Mouse (Mus musculus) hindlimb bud, embryonic 11.5 days (tissue): Measurements from ENCODE around the gene Sipa1l2.
A peak's percentile ranks its signal among the peaks of the same experiment; 100 is the strongest.

Experiments used
- DNase-seq: peaks from one replicate; pipeline ENCODE4 v3.0.0-alpha.2; 2012; ENCODE audit warnings: low read depth, low spot score; ENCODE audit errors: extremely low spot score

Sipa1l2 gene

DNA sequence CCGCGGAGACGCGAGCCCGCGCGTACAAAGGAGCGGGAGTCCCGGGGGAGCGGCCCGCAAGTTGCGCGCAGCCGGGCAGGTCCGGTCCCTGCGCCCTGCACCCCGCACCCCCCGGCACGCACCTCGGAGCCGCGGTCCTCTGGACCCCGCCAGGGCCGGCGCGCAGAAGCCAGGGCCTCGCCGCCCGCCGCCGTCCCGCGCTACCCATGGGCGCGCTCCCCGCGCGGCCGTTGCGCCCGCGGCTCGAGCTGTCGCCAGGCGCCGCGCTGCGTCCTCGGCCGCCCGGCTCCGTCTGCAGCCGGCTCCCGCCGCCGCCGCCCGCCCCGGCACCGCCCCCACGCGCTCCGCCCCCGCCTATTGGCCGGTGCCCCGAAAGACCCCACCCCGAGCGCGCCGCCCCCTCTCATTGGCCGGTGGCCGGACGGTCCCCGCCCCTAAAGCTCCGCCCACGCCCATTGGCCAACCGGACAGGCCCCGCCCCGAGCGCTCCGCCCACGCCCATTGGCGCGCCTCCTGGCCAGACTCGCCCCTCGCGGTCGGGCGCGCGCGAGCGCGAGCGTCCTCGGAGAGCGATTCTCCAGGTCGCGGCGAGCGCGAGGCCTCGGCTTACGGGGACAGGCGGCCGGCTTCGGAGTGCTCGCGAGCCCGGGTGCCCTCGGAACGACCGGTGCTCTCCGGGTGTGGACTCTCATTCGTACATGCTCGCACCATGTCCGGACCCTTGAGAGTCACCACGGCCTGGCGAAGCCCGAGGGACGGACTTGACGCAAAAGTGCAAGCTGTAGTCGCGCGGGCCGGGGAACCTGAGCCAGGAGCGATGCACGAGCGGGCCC is at the start of gene Sipa1l2:
Sipa1l2 (minus strand) TSS at position 276 of the 833 bp plus-strand sequence.
- peak; percentile 69 for DNase-seq

DNA sequence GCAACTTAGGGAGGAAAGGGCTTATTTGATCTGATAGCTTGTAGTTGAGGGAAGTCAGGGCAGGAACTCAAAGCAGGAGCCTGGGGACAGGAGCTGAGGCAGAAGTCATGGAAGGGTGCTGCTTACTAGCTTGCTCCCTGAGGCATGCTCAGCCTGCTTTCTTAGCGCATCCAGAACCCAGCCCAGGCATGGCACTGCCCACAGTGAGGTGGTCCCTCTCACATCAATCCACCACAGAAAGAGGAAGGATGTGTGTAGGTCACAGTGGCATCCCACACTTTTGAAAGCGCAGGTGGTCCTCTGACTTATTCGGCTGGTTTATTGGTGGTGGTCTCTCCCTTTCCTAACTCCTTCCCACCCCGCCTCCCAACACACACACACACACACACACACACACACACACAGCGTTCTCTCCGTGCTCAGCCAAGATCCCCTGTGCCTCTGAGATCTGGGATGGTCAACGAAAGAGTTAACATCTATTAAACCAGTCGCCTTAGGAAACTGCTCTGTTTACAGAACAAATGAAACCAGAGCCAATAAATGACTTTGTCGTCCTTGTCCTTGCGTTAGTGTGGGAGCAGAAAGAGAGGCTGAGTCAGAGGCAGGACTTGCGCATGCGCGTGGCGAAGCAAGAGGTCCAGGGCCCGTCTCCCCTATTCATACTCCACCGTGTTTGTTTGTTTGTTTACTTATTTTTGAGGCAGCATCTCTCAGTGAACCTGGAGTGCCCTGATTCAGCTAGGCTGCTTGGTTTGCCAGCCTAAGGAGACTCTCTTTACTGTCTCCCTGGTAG is 49.1 kb upstream of the Sipa1l2 start:
- no peak for DNase-seq

DNA sequence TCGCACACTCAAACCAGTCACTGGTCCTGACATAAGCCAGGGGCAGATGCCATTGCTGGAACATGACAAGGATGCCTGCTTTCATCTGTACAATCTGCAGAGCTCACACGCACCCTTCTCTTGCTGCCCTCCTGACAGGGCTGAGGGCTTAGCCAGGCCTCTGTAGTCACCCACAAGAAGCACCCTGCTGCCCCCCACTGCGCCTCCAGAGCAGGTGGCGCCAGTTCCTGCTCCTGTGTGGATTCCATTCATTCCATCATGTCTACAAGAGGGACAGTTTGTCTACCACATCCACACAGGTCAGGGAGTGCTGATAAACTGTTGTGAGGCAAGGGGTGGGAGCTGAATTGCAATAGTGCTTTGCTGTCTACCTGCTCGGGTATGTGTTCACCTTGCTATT is 47.3 kb upstream of the Sipa1l2 start:
- no peak for DNase-seq

DNA sequence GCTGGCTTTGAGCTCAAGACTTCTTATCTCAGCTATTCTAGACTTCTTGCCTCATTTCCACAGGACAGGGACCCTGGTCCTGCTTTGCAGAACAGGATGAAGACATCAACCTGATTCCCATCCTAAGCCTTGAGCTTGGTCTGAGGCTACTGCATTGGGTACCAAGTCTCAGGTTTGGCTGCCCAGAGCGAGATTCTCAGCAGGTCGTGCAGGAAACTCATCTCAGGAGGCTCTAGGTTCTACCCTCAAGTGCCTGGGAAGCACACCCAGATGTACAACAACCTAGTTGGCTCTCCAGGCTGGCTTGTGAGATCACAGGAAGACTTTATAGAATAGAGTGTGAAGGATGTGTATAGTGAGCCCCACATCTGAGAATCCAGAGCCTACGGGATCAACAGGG is 46.4 kb upstream of the Sipa1l2 start:
- DNase-seq: no peak

DNA sequence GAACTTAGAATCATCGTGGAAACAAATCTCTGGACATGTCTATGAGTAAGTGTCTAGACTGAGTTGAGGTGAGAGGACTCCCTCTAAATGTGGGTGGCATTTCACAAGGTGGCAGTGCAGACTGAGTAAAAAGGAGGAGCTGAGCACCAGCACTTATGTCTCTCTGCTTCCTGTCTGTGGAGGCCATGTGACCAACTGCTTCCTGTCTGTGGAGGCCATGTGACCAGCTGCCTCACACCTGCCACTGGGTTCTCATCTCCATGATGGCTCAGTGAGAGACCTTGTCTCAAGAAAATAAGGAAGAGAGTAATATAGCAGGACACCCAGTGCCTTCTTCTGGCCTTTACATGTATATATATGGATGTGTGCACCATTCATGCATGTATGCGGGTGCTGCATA is 43.9 kb upstream of the Sipa1l2 start:
- DNase-seq: no peak

DNA sequence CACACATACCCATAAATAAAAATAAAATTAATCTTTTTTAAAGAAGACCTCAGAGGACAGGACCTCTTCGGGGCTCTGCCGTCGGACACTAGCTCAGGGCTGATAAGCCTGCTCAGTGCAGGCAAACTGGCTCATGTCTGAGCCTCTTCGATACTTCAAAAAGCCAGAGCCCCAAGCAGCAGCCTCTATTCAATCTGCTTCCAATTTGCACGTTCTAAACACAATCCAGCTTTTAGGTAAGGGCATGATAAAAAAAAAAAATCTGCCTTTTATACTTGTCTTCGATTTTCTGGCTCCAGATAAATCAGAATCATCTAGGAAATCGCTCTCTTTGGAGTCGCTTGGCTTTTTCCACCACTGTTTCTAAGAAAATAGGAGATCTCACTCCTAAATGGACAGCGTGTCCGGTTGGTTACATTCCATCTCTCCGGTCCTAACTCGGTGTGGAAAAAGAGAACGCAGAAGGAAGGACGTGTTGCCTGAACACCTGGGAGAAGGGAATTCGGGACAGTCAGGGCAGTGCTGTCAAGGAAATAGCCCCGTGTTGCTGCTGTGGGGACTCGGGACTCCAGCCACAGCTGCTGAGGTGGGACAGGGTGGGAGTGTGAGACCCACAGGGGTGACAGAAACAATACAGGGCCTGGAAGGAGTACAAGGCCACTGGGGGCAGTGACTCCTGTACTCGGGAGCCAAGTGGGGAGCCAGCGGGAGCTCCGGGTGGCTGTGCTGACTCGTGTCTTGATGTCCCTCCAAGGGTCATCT is 42.4 kb upstream of the Sipa1l2 start:
- DNase-seq: no peak

DNA sequence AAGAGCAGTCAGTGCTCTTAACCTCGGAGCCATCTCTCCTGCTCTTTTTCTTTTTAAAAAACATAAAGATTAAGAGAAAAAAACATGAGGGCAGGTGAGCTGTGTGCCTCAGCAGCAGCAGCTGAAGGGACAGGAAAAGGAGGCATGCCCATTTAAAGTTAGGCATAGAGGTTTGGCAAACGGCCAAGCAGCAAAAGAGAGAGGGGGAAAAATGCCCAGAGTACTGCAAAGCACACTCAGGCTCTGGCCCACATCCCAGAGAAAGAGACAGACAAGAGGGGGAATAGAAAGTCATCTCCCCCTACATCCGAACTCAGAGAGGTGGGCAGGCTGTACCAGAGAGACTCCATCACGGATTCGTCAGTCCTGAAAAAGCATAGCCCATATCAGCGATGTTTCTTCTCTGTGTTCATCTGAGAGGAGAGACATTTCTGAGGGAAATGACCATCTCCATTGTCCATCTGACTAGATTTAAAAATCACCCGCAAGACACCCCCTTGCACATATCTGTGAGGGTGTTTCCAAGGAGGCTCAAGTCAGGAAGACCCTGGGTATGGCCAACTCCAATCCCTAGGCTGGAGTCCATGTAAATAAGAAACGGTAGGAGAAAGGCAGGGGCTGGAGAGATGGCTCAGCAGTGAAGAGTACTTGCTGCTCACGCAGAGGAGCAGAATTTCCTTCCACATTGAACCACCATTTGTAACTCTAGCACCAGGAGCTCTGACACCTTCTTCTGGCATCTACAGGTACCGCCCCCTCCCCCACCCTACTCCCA is 41.6 kb upstream of the Sipa1l2 start:
- no peak for DNase-seq

DNA sequence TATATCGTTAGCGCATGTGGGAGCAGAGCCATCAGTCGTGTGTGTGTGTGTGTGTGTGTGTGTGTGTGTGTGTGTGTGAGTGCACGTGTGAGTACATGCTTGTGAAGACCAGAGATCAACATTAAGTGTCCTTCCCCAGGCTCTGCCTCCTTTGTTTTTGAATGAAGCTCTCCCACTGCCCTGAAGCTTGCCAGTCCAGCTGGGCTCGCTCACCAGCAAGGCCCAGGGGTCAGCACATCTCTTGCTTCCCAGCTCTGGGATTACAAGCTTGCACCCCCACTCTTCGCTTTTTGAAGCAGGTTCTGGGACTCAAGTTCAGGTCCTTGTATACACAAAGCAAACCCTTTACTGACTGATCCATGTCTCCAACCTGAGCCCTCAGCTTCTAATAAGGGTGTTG is 40.1 kb upstream of the Sipa1l2 start:
- no peak for DNase-seq

DNA sequence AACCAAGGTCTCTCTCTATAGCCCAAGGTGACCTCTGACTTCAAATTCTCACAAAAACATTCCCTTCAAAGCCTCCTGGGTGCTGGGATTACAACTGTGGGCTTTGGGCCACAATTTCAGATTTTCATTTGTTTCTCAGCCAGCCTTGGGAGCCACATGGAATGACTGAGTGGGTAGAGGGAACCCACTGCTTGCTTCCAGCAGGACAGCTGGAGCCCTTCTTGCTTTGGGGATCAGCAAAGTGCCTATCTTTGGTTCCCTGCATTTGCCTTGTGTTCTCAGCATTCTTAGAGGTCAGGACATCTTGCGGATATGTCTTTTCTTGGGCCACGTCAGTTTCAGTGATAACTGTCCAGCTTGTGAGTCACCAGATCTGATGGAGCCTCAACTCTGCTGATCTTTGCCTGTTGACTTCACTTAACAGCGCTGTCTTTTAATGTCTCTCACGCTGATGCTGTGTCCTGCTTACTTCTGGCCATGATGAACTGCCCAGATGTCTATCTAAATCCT is 38.2 kb upstream of the Sipa1l2 start:
- DNase-seq: no peak

DNA sequence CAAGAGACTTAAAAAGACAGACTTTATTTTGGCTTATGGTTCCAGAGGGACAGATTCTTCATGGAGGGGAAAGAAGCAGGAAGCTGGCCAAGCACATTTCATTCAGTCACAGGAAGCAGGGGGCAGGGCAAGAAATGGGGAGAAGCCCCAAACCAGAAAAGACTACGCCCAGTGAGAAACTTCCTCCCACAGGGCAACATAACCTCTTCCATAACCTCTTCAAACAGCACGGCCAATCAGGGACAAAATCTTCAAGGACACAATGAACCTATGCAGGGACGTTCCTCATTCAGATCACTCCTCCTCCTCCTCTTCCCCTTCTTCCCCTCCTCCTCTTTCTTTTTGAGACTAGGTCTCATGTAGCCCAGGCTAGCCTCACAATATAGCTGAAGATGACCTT is 37.3 kb upstream of the Sipa1l2 start:
- DNase-seq: no peak

DNA sequence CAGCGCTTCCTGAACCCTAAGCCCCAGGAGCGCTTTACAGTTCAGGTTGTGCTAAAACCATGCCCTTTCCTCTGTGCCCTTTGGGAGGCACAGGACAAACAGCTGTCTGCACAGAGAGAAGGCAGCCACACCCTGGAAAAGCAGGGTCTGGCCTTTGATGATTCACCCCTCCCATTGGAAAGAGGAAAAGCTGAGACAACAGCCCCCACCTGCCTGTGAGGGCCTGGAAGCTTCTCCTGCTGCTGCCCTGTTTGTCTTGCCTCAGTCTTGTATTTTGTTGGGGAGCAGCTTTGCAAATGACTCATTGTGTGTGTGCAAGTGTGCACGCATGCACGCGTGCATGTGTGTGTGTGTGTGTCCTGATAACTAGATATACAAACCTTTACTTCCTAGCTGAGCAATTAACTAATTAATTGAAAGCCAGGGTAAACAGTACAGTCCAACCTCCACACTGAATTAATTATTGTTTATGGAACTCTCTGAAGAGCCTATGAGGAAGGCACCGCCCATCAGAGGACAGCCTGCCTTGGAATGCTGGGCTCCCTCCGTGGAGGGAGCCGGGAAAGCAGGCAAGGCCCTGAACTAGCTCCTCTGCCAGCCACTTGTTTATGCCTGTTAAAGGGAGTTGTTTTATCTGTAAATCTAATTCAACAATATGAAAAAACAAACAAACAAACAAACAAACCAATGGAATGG is 35.4 kb upstream of the Sipa1l2 start:
- DNase-seq: no peak

DNA sequence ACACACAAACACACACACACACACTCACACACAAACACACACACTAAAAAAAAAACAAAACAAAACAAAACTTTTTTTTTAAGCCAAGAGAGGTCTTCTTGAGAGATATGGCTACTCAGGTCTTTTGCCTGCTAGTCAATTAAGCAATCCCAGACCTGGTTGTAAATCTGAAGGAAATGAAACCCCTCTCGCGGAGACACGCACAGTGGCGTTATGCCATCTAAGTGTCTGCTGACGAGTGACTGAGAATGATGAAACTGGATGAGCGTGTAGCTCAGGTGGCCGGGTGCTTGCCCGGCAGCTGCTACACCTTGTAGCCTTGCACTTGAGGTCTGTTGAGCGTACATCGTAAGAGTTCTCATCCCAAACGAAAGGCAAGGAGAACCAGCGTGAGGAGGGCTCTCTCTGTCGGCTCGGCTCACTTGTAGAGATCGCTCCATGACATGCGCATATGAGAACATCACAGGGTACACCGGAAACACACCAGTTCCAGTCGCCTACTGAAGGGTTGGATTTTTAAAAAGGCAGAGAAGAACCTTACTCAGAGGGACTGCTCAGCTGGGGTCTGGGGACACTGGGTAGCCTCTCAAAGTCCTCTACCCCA is 34.7 kb upstream of the Sipa1l2 start:
- DNase-seq: no peak

DNA sequence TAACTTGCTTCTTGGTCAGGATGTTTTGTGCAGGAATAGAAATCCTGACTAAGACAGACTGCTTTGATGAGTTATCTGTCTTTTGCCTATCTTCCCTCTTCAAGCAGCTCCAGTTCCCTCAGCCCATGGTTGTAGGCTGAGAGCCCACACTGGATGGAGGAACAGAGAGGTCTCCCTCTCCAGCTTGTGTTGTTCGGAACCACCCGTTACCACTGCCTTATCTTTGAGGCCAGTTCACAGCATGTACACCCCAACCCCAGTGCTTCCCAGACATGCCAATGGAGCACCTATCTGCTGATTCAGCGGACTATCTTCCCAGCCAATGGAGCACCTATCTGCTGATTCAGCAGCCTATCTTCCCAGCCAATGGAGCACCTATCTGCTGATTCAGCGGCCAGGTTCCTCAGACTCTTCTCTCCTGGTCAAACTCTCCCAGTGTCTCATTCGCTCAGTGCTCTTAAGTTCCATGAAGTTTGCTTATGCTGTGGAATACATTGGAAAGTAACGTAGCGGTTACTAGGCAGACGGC is 33.8 kb upstream of the Sipa1l2 start:
- no peak for DNase-seq

DNA sequence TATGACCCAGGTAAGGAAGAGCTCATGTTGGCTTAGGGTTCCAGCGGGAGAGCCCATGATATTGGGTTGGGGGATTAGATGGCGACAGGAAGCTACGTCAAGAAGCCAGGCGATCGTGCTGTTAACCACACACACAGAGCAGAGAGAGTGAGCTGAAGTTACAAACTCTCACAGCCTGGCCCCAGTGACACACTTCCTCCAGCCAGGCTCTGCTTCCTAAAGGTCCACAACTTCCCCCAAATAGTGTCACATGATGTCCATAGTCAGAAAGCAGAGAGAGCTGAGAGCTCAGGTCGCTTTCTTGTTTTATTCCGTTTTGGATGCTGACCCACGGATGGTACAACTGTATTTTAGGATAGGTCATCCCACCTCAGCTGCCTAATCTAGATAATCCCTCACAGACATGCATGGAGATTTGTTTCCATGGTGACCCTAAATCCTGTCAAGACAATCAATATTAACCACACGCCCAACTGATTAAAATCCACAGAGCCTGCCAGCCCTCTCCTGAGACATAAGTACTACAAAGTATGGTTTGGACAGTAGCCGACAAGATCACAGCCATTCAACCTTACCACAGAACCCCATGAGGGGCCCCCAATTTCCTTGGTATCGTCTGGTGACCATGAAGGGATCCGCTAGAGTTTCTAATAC is 30.6 kb upstream of the Sipa1l2 start:
- no peak for DNase-seq

DNA sequence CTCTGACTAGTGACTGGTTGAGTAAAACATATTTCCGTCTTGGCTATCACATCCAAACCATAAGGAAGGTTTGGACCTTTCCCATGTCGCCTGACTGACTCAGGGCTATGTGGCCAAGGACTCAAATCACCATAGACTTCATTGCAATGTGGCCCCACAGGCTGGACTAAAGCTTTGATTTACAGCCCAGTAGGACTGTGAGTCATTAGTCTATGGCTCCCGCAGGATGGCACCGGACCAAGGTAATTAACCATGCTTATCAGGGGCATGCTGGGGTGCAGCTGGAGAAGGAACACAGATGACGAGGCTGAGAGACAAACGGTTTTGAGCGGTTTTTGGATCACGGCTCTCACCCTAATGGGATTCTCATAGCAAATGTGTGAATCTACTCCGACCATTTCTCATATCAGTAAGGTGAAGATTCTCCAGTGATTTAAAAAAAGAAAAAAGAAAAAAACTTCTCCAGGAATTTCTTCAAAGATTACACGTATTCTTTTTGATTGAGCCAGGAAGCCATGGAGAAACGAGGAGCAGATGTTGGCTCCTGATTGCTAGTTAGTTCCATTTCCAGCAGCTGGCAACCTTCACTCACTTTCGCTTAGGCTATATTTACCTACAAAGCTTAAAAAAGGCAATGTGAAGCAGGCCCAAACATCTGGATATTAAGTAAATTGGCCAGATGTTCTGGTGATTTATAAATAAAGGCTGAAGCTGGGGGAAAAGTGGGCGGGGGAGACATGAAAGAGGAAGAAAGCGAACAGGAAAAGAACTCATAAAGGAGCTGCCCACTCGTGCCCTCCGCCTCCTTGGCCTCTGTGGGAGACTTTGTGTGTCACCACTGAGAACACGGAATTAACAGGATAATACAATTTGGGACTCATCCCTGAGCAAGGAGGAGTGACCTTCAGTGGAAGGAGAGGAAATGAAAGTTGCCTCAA is 26.2 kb upstream of the Sipa1l2 start:
- DNase-seq: peak; percentile 49

DNA sequence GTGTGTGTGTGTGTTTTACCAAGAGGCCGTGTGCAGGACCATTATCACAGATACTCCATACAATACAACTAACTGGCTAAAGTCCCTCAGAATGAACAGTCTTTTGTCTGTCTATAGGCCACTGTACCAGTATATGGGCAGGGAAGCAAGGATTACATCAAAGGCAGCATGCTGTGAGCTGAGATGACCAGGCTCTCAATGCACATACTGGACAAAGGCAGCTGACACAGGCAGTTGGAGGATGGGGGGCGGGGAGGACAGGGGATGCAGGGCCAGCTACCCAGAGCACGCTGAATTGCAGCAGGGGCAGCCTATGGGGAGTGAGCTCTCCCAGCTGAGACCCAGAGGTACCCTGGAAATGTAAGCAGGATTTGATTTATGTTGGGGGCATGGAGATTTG is 20.8 kb upstream of the Sipa1l2 start:
- no peak for DNase-seq

DNA sequence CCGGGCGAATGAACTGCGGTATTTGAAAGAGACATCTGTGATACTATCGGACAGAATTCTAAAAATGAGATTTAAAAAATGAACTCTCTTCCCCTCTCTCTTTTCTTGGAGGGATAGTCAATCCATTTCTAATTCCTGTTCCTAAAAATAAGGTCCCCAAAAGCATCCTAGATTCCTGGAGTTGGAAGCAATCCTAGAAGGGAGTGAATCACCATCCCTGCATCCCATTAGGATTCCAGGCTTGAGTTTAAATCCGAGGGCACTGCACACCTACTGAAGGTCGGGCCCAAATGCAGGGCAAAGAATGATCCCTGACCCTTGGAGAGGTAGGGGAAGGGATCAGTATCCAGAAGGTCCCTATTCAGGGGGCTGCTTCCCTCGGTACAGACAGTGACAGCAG is 17.0 kb upstream of the Sipa1l2 start:
- DNase-seq: no peak

DNA sequence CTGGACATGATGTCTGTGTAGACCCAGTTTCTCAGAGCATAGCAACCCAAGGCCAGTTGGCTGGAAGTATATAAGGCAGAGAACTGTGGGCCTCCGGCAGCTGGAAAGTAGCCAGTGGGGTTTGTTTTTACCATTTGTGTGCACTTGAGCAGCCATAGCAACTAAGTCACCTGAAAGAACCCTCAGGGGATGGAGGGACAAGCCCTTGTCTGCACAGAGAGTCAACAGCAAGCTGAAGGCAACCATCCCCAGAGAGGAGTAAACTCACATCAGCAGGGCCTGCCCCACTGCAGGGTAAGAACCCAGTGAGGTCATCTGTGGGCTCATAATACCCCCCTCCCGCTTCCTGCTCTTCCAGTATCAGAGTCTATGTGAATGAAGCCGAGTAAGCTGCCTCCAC is 14.7 kb upstream of the Sipa1l2 start:
- DNase-seq: no peak
